Mouse (Mus musculus): ENCODE results near the gene Pitpnm2. TPM values are rescaled to one million over a fixed set of nuclear protein-coding genes. Genes with fewer than 3 reads are reported as not detected.
A peak's percentile ranks its signal among the peaks of the same experiment; 100 is the strongest.

Pitpnm2 gene
- polyA plus RNA-seq, 1 experiment from 2014 or later: 7.7 TPM

DNA sequence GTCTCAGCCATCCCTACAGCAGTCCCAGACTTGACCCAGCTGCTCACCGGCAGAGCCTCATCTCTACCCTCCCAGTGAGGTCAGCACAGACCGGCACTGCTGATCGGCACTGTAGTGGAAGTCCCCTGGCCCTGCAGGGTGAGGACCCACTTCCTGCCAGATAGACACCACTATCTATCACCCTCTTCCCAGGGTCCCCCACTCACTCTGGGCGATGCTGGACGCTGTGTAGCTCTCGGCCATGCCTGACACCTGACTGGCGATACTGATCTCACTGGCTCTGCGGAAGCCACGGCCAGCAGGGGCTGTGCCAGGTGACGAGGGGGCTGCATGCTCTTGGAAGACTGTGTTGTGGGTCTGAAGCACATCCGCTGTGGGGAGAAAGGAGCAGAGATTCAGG is 124.5 kb downstream of the Pitpnm2 start:
- 90% methylated on average over 11 of the region's 11 CpGs for WGBS
- H3K4me2 ChIP-seq (replicated peaks): no peak overlapping the region
- H3K9ac ChIP-seq (replicated peaks): no peak overlapping the region
- no peaks in the 10 kb centered on the region for H3K4me1 ChIP-seq (replicated peaks)
- no peak for ATAC-seq
- H3K9me3 ChIP-seq: no peaks in the 10 kb centered on the region
- no peaks in the 10 kb centered on the region for H3K27me3 ChIP-seq
- H3K4me3 ChIP-seq (replicated peaks): no peak overlapping the region
- H3K36me3 ChIP-seq: peaks cover 95% of the 10 kb centered on the region
- H3K27ac ChIP-seq: no peak overlapping the region

DNA sequence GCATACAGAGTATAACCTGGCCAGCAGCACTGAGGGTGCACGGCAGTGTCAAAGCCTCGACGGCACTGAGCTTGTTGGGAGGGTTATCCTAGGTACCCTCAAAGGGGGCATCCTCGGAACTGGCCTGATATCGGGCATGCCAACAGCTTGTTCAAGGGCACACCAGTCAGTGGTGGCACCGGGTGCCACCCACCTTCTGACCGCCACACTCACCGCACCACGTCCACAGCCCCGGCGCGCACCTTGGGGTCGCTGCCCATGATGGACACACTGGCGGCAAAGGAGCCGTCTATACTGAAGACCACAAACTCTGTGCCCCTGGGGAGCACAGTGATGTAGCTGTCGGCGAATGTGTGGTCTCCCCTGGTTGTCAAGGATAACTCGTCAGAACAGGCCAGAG is 127.2 kb downstream of the Pitpnm2 start:
- Histone ChIP-seq H3K4me2 (replicated peaks) (no peak overlapping the region), H3K27me3 (no peaks in the 10 kb centered on the region), H3K27ac (no peak overlapping the region), H3K9me3 (no peaks in the 10 kb centered on the region), H3K36me3 (peaks cover 94% of the 10 kb centered on the region), H3K9ac (replicated peaks) (no peak overlapping the region), H3K4me1 (replicated peaks) (peaks cover 5% of the 10 kb centered on the region), H3K4me3 (replicated peaks) (no peak overlapping the region)
- 92% methylated on average over 18 of the region's 18 CpGs for WGBS
- ATAC-seq: no peak

DNA sequence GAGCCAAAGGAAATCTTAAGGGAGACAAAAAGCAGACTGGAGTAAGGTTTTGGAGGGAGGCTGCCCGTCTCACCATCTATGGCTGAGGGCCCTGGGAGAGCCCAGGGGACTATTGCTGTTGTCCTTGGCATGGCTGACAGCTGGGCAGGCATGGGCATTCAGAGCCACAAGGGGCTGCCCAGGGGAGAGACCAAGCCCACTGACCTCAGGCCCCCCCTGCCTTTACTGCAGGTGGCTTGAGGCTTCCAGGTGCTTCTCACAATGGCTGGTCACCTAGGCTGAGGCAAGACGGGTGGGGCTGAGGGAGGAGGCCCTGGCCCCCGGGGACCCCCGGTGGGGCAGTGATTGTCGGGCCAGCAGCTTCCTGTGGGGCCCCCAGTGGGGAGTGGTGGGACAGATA is 130.4 kb downstream of the Pitpnm2 start:
- WGBS: 73% methylated on average over 5 of the region's 5 CpGs
- no peak overlapping the region for H3K9ac ChIP-seq (replicated peaks)
- H3K9me3 ChIP-seq: no peaks in the 10 kb centered on the region
- no peaks in the 10 kb centered on the region for H3K27me3 ChIP-seq
- no peak for ATAC-seq
- H3K4me2 ChIP-seq (replicated peaks): no peak overlapping the region
- H3K36me3 ChIP-seq: peaks cover 71% of the 10 kb centered on the region
- no peak overlapping the region for H3K4me3 ChIP-seq (replicated peaks)
- H3K4me1 ChIP-seq (replicated peaks): peaks cover 22% of the 10 kb centered on the region
- H3K27ac ChIP-seq: no peak overlapping the region

DNA sequence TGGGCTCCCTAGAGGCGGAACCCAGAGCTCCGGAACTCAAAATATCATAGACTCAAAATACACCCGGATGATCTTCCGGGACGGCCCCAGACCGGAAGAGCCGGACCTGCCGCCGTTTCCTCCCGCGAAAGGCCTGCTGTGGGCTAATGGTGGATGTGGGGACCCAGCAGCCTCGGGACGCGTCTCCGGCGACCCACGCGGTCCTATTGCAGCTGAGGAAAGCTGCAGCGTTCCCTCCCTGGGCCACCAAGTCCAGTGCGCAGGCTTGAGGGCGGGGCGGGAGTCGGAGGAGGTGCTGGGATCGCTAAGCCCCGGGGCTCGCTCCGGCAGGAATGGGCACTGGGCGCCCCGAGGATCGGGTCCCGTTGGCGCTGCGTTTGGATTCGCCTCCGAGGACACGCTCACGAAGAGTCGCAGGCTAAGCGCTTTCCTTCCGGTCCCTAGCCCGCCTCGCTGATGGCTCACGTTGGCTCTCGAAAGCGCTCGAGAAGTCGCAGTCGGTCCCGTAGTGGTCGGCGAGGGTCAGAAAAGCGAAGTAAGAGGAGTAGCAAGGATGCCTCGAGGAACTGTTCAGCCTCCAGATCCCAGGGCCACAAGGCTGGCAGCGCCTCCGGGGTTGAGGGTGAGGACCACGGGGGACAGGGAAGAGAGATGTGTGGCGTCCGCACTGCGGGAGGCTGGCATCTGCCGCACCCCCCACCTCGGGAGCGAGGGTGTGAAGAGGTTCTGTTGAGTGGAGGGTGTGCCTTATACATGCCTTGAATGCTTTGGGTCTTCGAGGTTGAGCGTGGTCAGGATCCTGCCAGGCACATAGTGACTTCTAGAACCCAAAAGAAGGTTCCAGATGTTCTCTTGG is 133.3 kb downstream of the Pitpnm2 start, which contains the start of gene Arl6ip4:
TSS of gene Arl6ip4 (plus strand) at position 100 of the 856 bp plus-strand sequence.
- peak within 1 kb of the TSS; percentile 83 for H3K27ac ChIP-seq
- H3K4me2 ChIP-seq (replicated peaks): peak within 1 kb of the TSS; percentile 99
- H3K36me3 ChIP-seq: peaks cover 43% of the 10 kb centered on the region
- H3K27me3 ChIP-seq: no peaks in the 10 kb centered on the region
- H3K9ac ChIP-seq (replicated peaks): peak within 1 kb of the TSS; percentile 90
- peaks cover 38% of the 10 kb centered on the region for H3K4me1 ChIP-seq (replicated peaks)
- H3K4me3 ChIP-seq (replicated peaks): peak within 1 kb of the TSS; percentile 92
- ATAC-seq: peak; percentile 10
- H3K9me3 ChIP-seq: no peaks in the 10 kb centered on the region
- WGBS: 2% methylated on average over 64 of the region's 64 CpGs

DNA sequence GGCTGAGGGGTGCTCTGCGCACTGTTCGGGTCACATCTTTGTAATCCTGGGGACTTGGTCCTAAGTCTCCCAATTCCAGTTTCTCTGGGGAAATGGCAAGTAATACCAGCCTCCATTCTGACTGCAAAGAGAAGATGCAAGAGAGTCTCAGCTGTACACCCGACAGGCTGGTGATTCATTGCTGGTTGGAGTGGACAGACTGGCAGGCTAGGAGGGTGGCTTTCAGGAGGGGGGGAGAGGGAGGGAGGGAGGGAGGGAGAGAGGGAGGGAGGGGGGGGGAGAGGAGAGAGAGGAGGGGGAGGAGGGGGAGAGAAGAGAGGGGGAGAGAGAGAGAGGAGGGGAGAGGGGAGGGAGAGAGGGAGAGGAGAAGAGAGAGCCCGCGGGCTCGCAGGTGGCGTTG is 134.0 kb downstream of the Pitpnm2 start:
- Histone ChIP-seq H3K9me3 (no peaks in the 10 kb centered on the region), H3K4me1 (replicated peaks) (peaks cover 43% of the 10 kb centered on the region), H3K4me2 (replicated peaks) (peak overlapping the region; percentile 99), H3K9ac (replicated peaks) (peak overlapping the region; percentile 90), H3K27ac (peak overlapping the region; percentile 83), H3K27me3 (no peaks in the 10 kb centered on the region), H3K36me3 (peaks cover 36% of the 10 kb centered on the region), H3K4me3 (replicated peaks) (peak overlapping the region; percentile 92)
- ATAC-seq: no peak
- 23% methylated on average over 7 of the region's 7 CpGs for WGBS

DNA sequence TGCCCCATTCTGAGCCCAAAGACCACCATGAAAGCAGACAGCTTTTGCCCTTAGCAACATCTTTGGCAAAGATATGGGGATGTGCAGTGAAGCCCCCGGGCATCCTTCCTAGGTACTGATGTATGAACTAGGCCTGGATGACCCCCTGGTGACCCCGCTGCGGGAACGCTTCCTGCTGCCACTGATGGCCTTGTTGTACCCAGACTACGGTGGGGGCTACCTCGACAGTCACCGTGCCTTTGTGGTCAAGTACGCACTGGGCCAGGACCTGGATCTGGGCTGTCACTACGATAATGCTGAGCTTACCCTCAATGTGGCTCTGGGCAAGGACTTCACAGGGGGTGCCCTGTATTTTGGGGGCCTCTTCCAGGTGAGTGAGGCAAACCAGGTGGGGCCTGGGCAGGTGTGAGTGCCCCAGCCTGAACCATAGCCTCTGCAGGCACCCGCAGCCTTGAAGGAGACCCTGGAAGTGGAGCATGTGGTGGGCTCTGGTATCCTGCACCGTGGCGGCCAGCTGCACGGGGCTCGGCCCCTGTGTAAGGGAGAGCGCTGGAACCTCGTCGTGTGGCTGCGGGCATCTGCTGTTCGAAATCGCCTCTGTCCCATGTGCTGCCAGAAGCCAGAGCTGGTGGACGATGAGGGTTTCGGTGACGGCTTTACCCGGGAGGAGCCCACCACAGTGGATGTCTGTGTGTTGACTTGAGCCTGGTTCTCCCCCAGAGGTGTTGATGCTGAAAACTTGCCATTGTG is 135.1 kb downstream of the Pitpnm2 start:
- Histone ChIP-seq H3K27me3 (no peaks in the 10 kb centered on the region), H3K9me3 (no peaks in the 10 kb centered on the region), H3K36me3 (peaks cover 25% of the 10 kb centered on the region), H3K4me1 (replicated peaks) (peaks cover 43% of the 10 kb centered on the region), H3K4me2 (replicated peaks) (no peak overlapping the region), H3K4me3 (replicated peaks) (no peak overlapping the region), H3K27ac (no peak overlapping the region), H3K9ac (replicated peaks) (no peak overlapping the region)
- no peak for ATAC-seq
- 91% methylated on average over 24 of the region's 24 CpGs for WGBS

DNA sequence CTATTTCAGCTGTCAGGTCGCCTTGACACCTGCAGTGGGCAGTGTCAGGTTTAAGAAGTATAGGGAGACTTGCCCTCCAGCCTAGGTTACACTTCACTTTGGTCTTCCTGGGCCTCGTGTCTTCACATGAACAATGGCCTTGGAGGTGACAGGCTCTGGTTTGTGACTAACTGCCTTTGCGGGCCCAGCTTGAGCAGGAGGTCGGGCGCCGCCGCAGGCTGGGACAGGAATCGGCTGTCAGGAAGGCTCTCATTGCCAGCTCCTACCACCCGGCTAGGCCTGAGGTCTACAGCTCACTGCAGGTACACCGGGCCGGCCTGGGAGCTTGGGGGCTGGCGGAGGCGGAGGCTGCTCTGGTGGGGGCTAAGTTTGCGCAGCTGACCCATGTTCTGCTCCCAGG is 136.5 kb downstream of the Pitpnm2 start:
- Histone ChIP-seq H3K27me3 (no peaks in the 10 kb centered on the region), H3K36me3 (peaks cover 11% of the 10 kb centered on the region), H3K4me3 (replicated peaks) (peak overlapping the region; percentile 82), H3K9ac (replicated peaks) (peak overlapping the region; percentile 81), H3K4me1 (replicated peaks) (peaks cover 40% of the 10 kb centered on the region), H3K4me2 (replicated peaks) (peak overlapping the region; percentile 76), H3K9me3 (no peaks in the 10 kb centered on the region), H3K27ac (peak overlapping the region; percentile 88)
- WGBS: 13% methylated on average over 14 of the region's 14 CpGs
- no peak for ATAC-seq

DNA sequence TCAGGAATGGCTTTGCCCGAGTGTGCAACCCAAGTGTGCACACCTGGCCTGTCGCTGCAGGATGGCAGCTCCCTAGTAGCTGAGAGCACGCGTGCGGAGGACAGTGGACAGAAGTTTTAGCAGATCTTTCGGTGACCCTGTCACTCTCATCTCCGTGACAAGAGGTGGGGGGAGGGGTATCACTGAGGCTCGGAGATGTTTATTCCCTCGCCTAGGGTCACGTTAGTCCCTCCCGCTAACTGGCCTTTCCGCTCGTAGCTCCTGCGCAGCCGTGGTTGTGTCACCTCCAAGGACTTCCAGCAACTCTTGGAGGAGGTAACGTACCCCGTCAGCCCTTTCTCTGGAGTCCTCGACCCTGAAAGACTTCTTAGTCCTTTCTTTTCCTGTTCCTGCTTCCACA is 137.0 kb downstream of the Pitpnm2 start:
- Histone ChIP-seq H3K4me1 (replicated peaks) (peaks cover 39% of the 10 kb centered on the region), H3K27ac (peak overlapping the region; percentile 88), H3K9ac (replicated peaks) (peak overlapping the region; percentile 81), H3K36me3 (peaks cover 6% of the 10 kb centered on the region), H3K4me3 (replicated peaks) (peak overlapping the region; percentile 82), H3K4me2 (replicated peaks) (peak overlapping the region; percentile 76), H3K9me3 (no peaks in the 10 kb centered on the region), H3K27me3 (no peaks in the 10 kb centered on the region)
- ATAC-seq: no peak
- 1% methylated on average over 18 of the region's 18 CpGs for WGBS

DNA sequence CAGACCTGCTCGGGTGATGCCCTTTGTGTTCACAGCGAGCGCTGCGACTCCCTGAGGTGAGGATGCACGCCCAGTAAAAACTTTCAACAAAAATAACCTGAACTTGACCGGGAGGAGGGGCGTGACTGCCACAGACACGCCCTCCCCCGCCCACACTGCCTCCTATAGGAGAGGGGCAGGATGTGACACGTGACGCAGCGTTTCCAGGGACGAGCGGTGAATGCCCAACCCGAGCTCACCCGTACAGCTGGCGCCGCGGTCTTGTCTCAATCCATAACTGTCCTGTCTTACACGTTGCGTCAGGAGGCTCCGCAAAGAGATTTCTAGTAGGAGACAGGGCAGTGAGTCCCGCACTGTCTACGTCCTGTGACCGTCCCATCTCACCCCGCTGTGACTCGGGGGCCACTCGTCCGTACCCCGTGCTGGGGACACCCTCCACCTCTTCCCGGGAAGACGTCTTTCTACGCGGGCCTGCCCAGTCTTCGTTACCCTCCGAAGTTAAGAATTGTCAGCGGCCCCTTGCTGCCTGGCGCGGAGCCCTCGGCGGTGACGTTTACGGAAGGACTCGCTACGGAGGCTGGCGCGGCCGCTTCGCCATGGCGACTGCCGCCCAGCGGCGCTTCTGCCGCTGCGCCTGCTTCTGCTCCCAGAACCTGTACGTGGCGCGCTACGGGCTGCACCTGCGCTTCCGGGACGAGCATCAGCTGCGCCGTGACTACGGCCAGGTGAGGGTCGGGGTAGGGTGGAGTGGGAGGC is 137.6 kb downstream of the Pitpnm2 start, which contains the start of gene Ogfod2:
TSS of gene Ogfod2 (plus strand) at position 556 of the 756 bp plus-strand sequence.
- H3K27ac ChIP-seq: peak within 1 kb of the TSS; percentile 88
- ATAC-seq: peak; percentile 96
- peak within 1 kb of the TSS; percentile 81 for H3K9ac ChIP-seq (replicated peaks)
- H3K4me2 ChIP-seq (replicated peaks): peak within 1 kb of the TSS; percentile 76
- no peaks in the 10 kb centered on the region for H3K27me3 ChIP-seq
- peaks cover 5% of the 10 kb centered on the region for H3K36me3 ChIP-seq
- under 1% methylated on average over 66 of the region's 66 CpGs for WGBS
- H3K9me3 ChIP-seq: no peaks in the 10 kb centered on the region
- H3K4me1 ChIP-seq (replicated peaks): peaks cover 33% of the 10 kb centered on the region
- peak within 1 kb of the TSS; percentile 82 for H3K4me3 ChIP-seq (replicated peaks)

DNA sequence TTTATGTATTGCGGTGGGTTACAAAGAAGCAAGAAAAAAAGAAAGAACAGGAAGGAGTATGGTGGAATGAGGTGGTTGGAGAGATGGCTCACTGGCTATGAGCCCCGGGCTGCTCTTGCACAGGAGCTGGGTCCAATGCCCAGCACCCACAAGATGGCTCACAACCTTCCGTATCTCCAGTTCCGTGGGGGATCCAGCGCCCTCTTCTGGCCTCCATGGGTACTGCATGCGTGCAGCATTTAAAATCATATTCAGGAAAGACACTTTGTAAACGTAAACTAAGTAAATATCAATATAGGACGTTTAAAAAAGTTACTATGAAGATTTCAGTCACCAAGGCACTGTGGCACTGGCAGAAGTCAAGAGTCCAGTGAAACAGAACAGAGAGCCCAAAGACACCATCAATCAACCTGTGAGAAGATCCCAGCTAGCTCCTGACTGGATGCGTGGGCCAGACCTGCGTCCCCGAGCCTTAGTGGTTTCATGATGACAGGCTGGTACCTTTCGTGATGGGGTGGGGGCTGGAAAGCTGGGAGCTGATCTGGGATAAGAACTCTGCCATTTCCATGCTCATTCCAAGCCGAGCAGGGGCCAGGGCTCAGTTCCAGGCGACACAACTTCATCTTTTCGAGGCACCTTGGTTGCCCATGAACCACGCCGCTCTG is 138.4 kb downstream of the Pitpnm2 start:
- H3K9me3 ChIP-seq: no peaks in the 10 kb centered on the region
- peaks cover 27% of the 10 kb centered on the region for H3K4me1 ChIP-seq (replicated peaks)
- WGBS: 27% methylated on average over 17 of the region's 17 CpGs
- H3K4me2 ChIP-seq (replicated peaks): peak overlapping the region; percentile 76
- H3K27me3 ChIP-seq: no peaks in the 10 kb centered on the region
- peak overlapping the region; percentile 82 for H3K4me3 ChIP-seq (replicated peaks)
- H3K27ac ChIP-seq: peak overlapping the region; percentile 48
- H3K9ac ChIP-seq (replicated peaks): peak overlapping the region; percentile 81
- peak; percentile 32; the same call in 1 of the 2 replicates for ATAC-seq
- peaks cover 5% of the 10 kb centered on the region for H3K36me3 ChIP-seq

DNA sequence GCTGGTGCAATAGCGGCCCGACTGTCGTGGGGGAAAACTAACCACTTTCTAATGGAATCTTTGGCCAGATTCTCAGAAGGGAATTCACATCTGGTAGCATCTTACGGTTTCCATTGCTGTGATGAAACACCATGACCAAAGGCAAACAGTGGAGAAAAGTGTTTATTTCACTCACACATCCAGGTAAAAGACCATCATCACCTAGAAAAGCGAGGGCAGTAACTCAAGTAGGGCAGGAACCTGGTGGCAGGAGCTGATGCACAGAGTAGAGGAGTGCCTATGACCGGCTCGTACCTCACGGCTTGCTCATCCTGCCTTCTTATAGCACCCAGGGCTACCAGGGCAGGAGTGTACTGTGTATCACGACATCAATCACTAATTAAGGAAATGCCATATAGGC is 146.0 kb downstream of the Pitpnm2 start:
- Histone ChIP-seq H3K27me3 (no peaks in the 10 kb centered on the region), H3K36me3 (0 out of 2 replicates have a peak, but pooled peaks cover 3% of the 10 kb centered on the region), H3K4me2 (replicated peaks) (no peak overlapping the region), H3K9me3 (no peaks in the 10 kb centered on the region), H3K9ac (replicated peaks) (no peak overlapping the region), H3K27ac (no peak overlapping the region), H3K4me1 (replicated peaks) (no peaks in the 10 kb centered on the region), H3K4me3 (replicated peaks) (no peak overlapping the region)
- ATAC-seq: no peak
- 95% methylated on average over 9 of the region's 9 CpGs for WGBS
